Mouse (Mus musculus) thymus, adult 2 months (tissue): ENCODE data around the gene Palm2. TPM values are rescaled to one million over a fixed set of nuclear protein-coding genes. Genes with fewer than 3 reads are reported as not detected.
"Not testable (repeated sequence)": the region's sequence is repeated elsewhere in the genome, so short reads cannot be mapped to it uniquely, and the experiment has no call there.

ENCODE experiments used
- DNase-seq: peaks from one replicate; pipeline ENCODE4 v3.0.0; 2021
- H3K27ac ChIP-seq: fragments of 200-500 bp; 2 replicates; pipeline ENCODE4 v1.5.1; 2012; ENCODE audit warnings: low read length, control low read depth; ENCODE audit not compliant: control insufficient read depth, insufficient read depth
- H3K27me3 ChIP-seq: fragments of 200-500 bp; 2 replicates; pipeline ENCODE4 v1.6.1; 2012; ENCODE audit warnings: mild to moderate bottlenecking, low read length, moderate library complexity, mixed read lengths; ENCODE audit not compliant: control insufficient read depth, insufficient read depth
- H3K36me3 ChIP-seq: fragments of 200-500 bp; 2 replicates; pipeline ENCODE4 v1.6.1; 2012; ENCODE audit warnings: mild to moderate bottlenecking, low read length, moderate library complexity; ENCODE audit not compliant: control insufficient read depth, insufficient read depth
- H3K4me1 ChIP-seq: fragments of 200-500 bp; replicated peaks from 2 replicates; pipeline ENCODE4 v1.6.1; 2012; ENCODE audit warnings: low read length; ENCODE audit not compliant: control insufficient read depth, insufficient read depth
- H3K4me3 ChIP-seq: fragments of 200-500 bp; 2 replicates; pipeline ENCODE4 v1.5.1; 2012; ENCODE audit warnings: mild to moderate bottlenecking, low read length, control low read depth, moderate library complexity; ENCODE audit not compliant: control insufficient read depth, insufficient read depth
- CTCF ChIP-seq: fragments of 200-500 bp; IDR thresholded peaks from 2 replicates; pipeline ENCODE4 v1.5.1; 2012; ENCODE audit warnings: mild to moderate bottlenecking, control low read depth, low read length, moderate library complexity, borderline replicate concordance; ENCODE audit not compliant: control insufficient read depth, poor library complexity, insufficient read depth; ENCODE audit errors: extremely low read depth
- POLR2A ChIP-seq: fragments of 200-500 bp; IDR thresholded peaks from 2 replicates; pipeline ENCODE4 v1.6.1; 2012; ENCODE audit warnings: mild to moderate bottlenecking, low read length, control low read depth, moderate library complexity; ENCODE audit not compliant: control insufficient read depth, poor library complexity, insufficient read depth; ENCODE audit errors: extremely low read depth
- WGBS: fragments of 180-500 bp; shearing (Covaris S2); methylation state at CpG from one replicate; pipeline ENCODE4 v1.1.7; 2018; 5-methylcytosine and 5-hydroxymethylcytosine counted together
- polyA plus RNA-seq: library from polyadenylated mRNA; depleted of rRNA; stranded (reverse); fragments of >200 nt; gene quantifications from 2 replicates; pipeline ENCODE4 v1.2.3, GENCODE M21; 2012; rRNA removed

Palm2 gene
- polyA plus RNA-seq = 0.13 and 0.18 TPM in 2 replicates

DNA sequence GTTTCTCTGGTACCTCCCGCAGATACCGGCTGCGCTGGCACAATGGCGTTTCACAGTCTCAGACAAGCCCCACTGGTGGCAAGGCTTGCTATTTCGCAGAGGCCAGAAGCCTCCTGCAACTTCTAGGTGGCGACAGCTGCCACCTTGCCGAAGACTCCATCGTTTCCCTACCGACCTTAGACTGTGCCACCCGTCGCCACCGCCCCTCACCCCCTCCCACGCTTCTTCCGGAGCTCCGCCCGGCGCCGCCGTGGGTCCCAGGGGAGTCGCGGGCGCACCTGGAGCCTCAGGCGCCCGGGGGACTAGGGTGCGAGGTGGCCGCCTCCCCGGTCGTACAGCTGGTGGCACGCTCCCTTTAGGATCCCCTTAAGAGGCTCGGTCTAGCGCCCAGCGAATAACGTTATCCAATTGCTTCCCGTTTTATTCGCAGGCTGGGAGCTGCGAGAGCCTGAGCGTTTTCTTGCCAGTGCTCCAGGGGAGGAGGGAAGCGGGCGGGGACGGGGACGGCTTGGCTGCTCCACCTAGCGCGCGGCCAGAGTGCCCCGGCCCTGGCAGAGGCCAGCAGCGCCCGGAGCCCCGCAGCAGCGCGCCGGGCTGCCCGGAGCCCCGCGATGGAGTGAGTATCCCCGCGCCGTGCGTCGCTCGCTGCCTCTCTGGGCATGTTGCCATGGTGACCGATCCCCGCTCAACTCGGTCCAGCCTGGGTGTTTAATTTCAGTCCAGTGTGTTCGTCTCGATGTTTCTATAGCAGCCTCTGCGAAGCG lies at the start of gene Palm2:
TSS of gene Palm2 (plus strand) at position 307 of the 764 bp plus-strand sequence.
- TF ChIP-seq POLR2A (no peak), CTCF (no peak)
- Histone ChIP-seq H3K4me3 (peak within 1 kb of the TSS; percentile 3; the same call in 1 of the 2 replicates), H3K4me1 (peaks cover 12% of the 10 kb centered on the region; the same call in 1 of the 2 replicates), H3K36me3 (no peaks in the 10 kb centered on the region), H3K27ac (no peak within 1 kb of the TSS), H3K27me3 (peaks cover 5% of the 10 kb centered on the region)
- WGBS = 2% methylated on average over 67 of the region's 67 CpGs
- peak; percentile 60 for DNase-seq

DNA sequence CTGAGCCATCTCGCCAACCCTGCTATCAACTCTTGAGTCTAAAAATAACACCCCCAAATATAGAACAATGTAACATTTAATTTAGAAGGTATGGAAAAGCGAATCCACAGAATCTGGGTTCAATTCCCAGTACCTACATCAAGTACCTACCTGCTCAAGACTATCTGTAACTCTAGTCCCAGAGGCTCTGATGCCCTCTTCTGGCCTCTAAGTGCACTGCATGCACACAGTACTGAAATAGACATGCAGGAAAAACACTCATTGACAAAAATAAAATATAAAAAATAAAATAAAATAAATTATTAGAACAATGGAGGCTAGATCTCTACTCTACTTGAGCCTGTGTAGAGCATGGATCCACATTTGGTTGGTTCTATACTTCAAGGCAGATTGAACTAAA lies 49.7 kb upstream of the Palm2 start:
- TF ChIP-seq POLR2A (no peak), CTCF (no peak)
- WGBS = 88% methylated on average over 2 of the region's 2 CpGs
- Histone ChIP-seq H3K4me3 (no peak overlapping the region), H3K27me3 (no peaks in the 10 kb centered on the region), H3K36me3 (no peaks in the 10 kb centered on the region), H3K27ac (no peak overlapping the region), H3K4me1 (no peaks in the 10 kb centered on the region)
- DNase-seq = peak; percentile 7

DNA sequence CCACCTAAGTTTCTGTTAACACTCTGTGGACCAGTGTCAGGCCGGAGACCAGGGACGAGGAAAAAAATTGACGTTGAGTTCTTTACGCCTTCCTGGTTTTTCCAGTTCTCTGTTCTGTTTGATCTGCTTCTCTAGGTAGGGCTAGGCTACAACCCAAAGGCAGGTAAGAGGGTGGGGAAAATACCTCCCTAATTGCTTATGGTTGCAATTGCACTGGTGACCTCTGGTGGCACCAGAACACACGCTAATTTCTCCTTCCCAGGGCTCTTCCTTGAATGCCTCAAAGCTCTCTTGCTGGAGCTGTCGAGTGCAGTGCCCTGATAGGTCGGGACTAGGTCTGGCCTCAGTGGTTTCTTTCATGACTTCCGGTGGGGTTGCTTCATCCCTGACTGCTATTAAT lies 42.9 kb upstream of the Palm2 start:
- Histone ChIP-seq H3K27ac (no peak overlapping the region), H3K36me3 (no peaks in the 10 kb centered on the region), H3K27me3 (no peaks in the 10 kb centered on the region), H3K4me3 (no peak overlapping the region), H3K4me1 (no peaks in the 10 kb centered on the region)
- no peak for DNase-seq
- no peak for TF ChIP-seq CTCF
- TF ChIP-seq POLR2A = no peak
- 68% methylated on average over 8 of the region's 8 CpGs for WGBS

GRCm38 (mm10) chr4:57396414-57396813 lies 37.6 kb upstream of the Palm2 start:
- H3K4me3 ChIP-seq = no peak overlapping the region

DNA sequence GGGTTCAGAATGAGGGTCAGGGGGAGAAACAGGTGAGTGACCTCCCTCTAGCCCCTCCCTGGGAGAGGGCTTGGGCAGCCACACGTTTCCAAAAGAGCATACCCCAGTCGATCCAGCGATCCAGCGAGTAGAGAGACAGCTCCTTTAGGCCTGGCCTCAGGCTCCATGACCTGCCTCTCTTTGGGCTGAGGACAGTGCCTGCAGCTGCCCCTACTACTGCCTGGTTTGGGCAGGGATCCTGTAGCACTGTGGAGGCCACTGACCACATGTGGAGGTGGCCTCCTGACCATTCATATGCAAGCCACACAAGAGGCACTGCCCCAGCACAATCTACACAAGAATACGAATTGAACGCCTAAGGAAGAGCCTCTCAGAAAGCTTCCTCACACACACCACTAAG lies 21.7 kb upstream of the Palm2 start:
- 58% methylated on average over 6 of the region's 6 CpGs for WGBS
- H3K27ac ChIP-seq, H3K27me3 ChIP-seq, DNase-seq, H3K4me3 ChIP-seq, H3K36me3 ChIP-seq, H3K4me1 ChIP-seq: not testable (repeated sequence)

More at GRCm38 (mm10) chr4:57396414-57396813, 37.6 kb upstream of the Palm2 start:
- Histone ChIP-seq H3K36me3 (no peaks in the 10 kb centered on the region), H3K4me1 (no peaks in the 10 kb centered on the region), H3K27me3 (no peaks in the 10 kb centered on the region), H3K27ac (no peak overlapping the region)
- no peak for DNase-seq
- 78% methylated on average over 9 of the region's 9 CpGs for WGBS
- TF ChIP-seq POLR2A = no peak

- Histone ChIP-seq H3K36me3 (no peaks in the 10 kb centered on the region), H3K4me1 (no peaks in the 10 kb centered on the region), H3K27ac (no peak overlapping the region), H3K4me3 (no peak overlapping the region), H3K27me3 (no peaks in the 10 kb centered on the region)
- whole genome bisulfite sequencing = 60% methylated on average over 7 of the region's 7 CpGs
- no peak for DNase-seq
- TF ChIP-seq CTCF = no peak
- TF ChIP-seq POLR2A = no peak
Observed at GRCm38 (mm10) chr4:57413016-57413415, 21.0 kb upstream of the Palm2 start.

DNA sequence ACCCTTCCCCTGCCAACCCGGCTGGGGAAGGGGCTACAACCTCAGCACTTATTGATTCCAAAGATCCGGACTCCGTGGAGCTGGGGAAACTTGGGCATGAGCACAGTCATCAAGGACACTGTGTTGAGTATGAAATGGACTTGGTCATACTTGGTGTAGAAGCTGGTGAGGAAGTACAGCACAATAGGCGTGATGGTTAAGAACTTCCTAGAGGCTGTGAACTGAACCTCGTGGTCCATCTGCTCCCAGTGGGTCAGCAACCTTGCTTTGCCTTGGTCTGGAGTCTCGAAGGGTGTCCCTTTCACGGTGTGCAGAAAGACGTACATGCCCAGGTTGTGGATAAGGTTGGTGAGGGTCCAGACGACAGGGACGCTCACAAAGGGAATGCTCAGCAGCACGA lies 20.4 kb upstream of the Palm2 start:
- not testable (repeated sequence) for H3K4me3 ChIP-seq, H3K27me3 ChIP-seq, H3K27ac ChIP-seq, DNase-seq, H3K36me3 ChIP-seq, H3K4me1 ChIP-seq
- WGBS = 93% methylated on average over 11 of the region's 11 CpGs
